Mouse (Mus musculus): ENCODE measurements around the gene Gtpbp10.

Gtpbp10 gene

DNA sequence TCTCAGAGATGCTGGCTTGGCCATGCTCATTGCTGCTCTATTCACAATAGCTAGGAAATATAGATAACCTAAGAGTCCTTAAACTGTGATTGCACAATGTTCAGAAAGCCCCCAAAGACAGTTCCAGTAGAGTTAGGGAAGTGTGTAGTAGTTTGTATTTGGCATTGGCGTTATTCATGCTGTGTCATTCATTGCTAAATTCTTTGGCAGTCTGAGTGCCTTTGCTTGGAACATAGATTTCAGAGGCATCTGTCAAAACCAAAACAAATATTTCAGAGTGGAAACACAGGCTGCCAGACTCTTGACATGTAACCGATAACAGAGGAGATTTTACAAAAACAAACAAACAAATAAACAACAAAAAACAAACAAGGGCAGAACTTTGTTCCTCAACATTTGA, 57.8 kb downstream of the Gtpbp10 start:
- no peak for DNase-seq (ENCODE audit: extremely low read depth, low read depth)

DNA sequence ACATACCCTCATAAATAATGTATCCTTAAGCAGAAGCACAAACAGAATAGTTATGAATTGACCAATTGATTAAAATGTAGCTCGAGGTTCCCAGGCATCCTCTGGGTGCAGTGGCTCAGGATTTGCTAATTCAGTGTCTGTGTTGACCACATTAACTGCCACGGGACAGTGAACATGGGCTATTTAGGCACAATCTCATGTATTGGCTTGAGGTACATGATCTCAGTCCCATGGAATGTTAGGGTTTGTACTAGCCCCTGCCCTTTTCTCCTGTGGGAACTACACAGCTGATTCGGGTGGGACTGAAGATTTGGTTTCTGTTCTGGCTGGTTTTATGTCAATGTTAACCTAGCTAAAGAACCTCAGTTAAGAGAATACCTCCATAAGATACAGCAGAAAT, 62.9 kb downstream of the Gtpbp10 start:
- no peak for DNase-seq (ENCODE audit: extremely low read depth, low read depth)

DNA sequence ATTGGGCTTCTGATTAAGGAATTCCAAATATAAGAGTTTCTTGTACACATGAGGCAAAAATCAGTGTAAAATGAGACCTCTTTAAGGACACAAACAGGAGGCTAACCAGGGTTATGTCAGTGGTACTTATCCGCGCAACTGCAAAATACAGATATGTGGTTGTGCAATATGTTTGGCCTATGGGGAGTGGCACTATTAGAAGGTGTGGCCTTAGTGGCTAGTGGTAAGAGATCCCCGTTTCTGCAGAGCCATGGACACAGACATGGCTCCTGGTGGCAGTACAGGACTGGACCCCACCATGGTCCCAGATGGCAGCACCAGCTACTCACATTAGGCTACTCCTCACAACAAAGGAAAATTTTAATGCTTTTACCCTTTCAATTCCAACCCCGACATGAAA, 64.3 kb downstream of the Gtpbp10 start:
- DNase-seq (ENCODE audit: extremely low read depth, low read depth) = no peak

DNA sequence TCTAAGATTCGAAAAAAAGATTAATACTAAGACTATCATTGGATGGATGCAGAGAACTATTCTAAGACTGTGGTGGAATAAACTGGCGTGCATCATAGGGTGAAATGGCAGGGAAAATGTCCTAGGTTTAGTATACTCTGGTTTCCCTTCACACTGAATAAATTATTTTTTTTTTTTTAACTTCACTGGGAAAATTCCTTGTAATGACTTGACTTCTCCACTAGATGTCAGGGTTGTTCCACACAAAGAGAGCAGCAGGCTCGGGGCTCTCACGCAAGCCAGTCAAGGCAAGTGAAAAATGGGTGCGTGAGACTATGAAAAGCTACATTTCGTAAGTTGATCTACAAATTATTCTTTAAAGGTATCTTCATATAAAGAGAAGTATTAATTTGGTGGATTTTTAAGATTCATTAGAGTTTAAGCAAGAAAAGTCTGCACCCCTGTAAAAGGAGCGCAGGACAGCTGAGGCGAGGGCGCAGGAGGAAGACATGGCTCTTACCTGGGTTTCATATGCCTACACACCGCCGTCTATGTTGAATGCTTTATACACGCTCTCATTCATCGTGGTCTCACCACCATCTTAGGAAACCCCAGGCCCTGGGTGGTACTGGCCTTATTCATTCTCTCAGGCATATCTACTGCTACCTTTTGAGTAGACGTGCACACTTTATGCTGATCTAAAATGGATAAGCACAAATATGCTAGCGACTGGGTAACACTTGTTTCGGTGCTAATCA, 64.9 kb downstream of the Gtpbp10 start:
- DNase-seq (ENCODE audit: extremely low read depth, low read depth) = peak; percentile 6

DNA sequence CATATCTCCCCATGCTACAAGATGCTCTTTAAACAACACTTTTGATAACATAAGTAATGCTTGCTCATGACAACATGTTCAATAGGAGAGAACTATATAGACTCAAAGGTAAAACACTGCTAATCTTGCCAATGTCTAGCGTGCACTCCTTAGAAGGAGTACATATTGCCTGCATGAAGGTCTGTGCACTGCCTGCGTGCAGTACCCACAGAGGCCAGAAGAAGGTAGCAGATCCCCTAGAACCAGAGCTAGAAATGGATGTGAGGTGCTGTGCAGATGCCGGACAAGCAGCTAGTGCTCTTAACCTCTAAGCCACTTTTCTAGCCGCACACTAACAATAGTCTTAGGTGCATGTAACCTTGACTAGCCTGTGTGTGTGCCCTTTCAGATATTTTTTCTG, 67.2 kb downstream of the Gtpbp10 start:
- no peak for DNase-seq (ENCODE audit: extremely low read depth, low read depth)
